Mouse (Mus musculus) embryonic facial prominence, embryonic 13.5 days (tissue): ENCODE data around the gene Tmem35b. TPM values are rescaled to one million over a fixed set of nuclear protein-coding genes. Genes with fewer than 3 reads are reported as not detected.

Source experiments
- ATAC-seq: fragments of 200-750 bp; cut with Nextera tagmentation; 2 replicates; pipeline ENCODE4 v1.8.0; 2017; ENCODE audit warnings: low read depth; ENCODE audit not compliant: insufficient number of reproducible peaks, insufficient read depth, low FRiP score, low TSS enrichment
- H3K27ac ChIP-seq: fragments of 300-500 bp; sonication (generic); 2 replicates; pipeline ENCODE4 v1.5.1; 2015; ENCODE audit warnings: moderate library complexity, mild to moderate bottlenecking, inconsistent platforms
- H3K27me3 ChIP-seq: fragments of 300-500 bp; sonication (generic); 2 replicates; pipeline ENCODE4 v1.6.1; 2015; ENCODE audit warnings: mild to moderate bottlenecking, inconsistent platforms
- H3K36me3 ChIP-seq: fragments of 300-500 bp; sonication (generic); 2 replicates; pipeline ENCODE4 v1.6.1; 2015; ENCODE audit warnings: mild to moderate bottlenecking, inconsistent platforms
- H3K4me1 ChIP-seq: fragments of 300-500 bp; sonication (generic); 2 replicates; pipeline ENCODE4 v1.6.1; 2015; ENCODE audit warnings: inconsistent platforms
- H3K4me2 ChIP-seq: fragments of 300-500 bp; sonication (generic); 2 replicates; pipeline ENCODE4 v1.6.1; 2015; ENCODE audit warnings: moderate library complexity, mild to moderate bottlenecking, inconsistent platforms
- H3K4me3 ChIP-seq: fragments of 300-500 bp; sonication (generic); 2 replicates; pipeline ENCODE4 v1.5.1; 2015; ENCODE audit warnings: mild to moderate bottlenecking, inconsistent platforms
- H3K9ac ChIP-seq: fragments of 300-500 bp; sonication (generic); 2 replicates; pipeline ENCODE4 v1.6.1; 2015; ENCODE audit warnings: mild to moderate bottlenecking, inconsistent platforms
- H3K9me3 ChIP-seq: fragments of 300-500 bp; sonication (generic); 2 replicates; pipeline ENCODE4 v1.6.1; 2016; ENCODE audit warnings: inconsistent platforms
- WGBS: fragments of 180-500 bp; shearing (Covaris S2); methylation state at CpG from one replicate; pipeline ENCODE4 v1.1.7; 2015; ENCODE audit warnings: mixed read lengths; 5-methylcytosine and 5-hydroxymethylcytosine counted together
- polyA plus RNA-seq: library from polyadenylated mRNA; unstranded; fragments of >200 nt; fragmentation: Nextera tagmentation; extraction: Ambion mirVana; gene quantifications from 2 replicates; pipeline ENCODE4 v1.2.1, GENCODE M21; 2015

Tmem35b gene
- polyA plus RNA-seq, 1 experiment from 2014 or later: 18.2 TPM

GRCm38 (mm10) chr4:127125834-127126463 is 2.5 kb downstream of the Tmem35b start:
- Histone ChIP-seq H3K4me2 (peak overlapping the region; percentile 81), H3K27ac (no peak overlapping the region), H3K27me3 (no peaks in the 10 kb centered on the region), H3K9ac (peak overlapping the region; percentile 85), H3K4me3 (peak overlapping the region; percentile 68), H3K4me1 (peaks cover 11% of the 10 kb centered on the region; the same call in 1 of the 2 replicates), H3K36me3 (peaks cover 16% of the 10 kb centered on the region), H3K9me3 (no peaks in the 10 kb centered on the region)
- ATAC-seq: peak; percentile 84
- under 1% methylated on average over 35 of the region's 35 CpGs for WGBS

- no peak overlapping the region for H3K9ac ChIP-seq
- H3K9me3 ChIP-seq: no peaks in the 10 kb centered on the region
- no peak for ATAC-seq
- no peaks in the 10 kb centered on the region for H3K4me1 ChIP-seq
- no peak overlapping the region for H3K4me3 ChIP-seq
- WGBS: 54% methylated on average over 1 of the region's 1 CpGs
- no peak overlapping the region for H3K4me2 ChIP-seq
- H3K36me3 ChIP-seq: no peaks in the 10 kb centered on the region
- no peak overlapping the region for H3K27ac ChIP-seq
- H3K27me3 ChIP-seq: no peaks in the 10 kb centered on the region
Observed at GRCm38 (mm10) chr4:127134687-127135086, 11.2 kb downstream of the Tmem35b start.

GRCm38 (mm10) chr4:127137591-127137990 is 14.1 kb downstream of the Tmem35b start:
- no peak overlapping the region for H3K4me2 ChIP-seq
- no peaks in the 10 kb centered on the region for H3K27me3 ChIP-seq
- no peaks in the 10 kb centered on the region for H3K9me3 ChIP-seq
- WGBS: 73% methylated on average over 5 of the region's 5 CpGs
- no peaks in the 10 kb centered on the region for H3K36me3 ChIP-seq
- H3K4me1 ChIP-seq: no peaks in the 10 kb centered on the region
- ATAC-seq: no peak
- no peak overlapping the region for H3K27ac ChIP-seq
- no peak overlapping the region for H3K4me3 ChIP-seq
- H3K9ac ChIP-seq: no peak overlapping the region

GRCm38 (mm10) chr4:127138486-127138885 is 15.0 kb downstream of the Tmem35b start:
- H3K9ac ChIP-seq: no peak overlapping the region
- 46% methylated on average over 6 of the region's 6 CpGs for WGBS
- H3K4me2 ChIP-seq: no peak overlapping the region
- H3K4me3 ChIP-seq: no peak overlapping the region
- H3K27me3 ChIP-seq: no peaks in the 10 kb centered on the region
- no peaks in the 10 kb centered on the region for H3K4me1 ChIP-seq
- no peaks in the 10 kb centered on the region for H3K36me3 ChIP-seq
- no peak overlapping the region for H3K27ac ChIP-seq
- no peaks in the 10 kb centered on the region for H3K9me3 ChIP-seq
- no peak for ATAC-seq

- Histone ChIP-seq H3K27me3 (no peaks in the 10 kb centered on the region), H3K36me3 (no peaks in the 10 kb centered on the region), H3K4me1 (0 out of 2 replicates have a peak, but pooled peaks cover 2% of the 10 kb centered on the region), H3K9me3 (no peaks in the 10 kb centered on the region), H3K4me3 (no peak overlapping the region), H3K9ac (no peak overlapping the region), H3K4me2 (no peak overlapping the region), H3K27ac (no peak overlapping the region)
- no peak for ATAC-seq
- 85% methylated on average over 13 of the region's 13 CpGs for WGBS
Observed at GRCm38 (mm10) chr4:127150031-127150430, 26.5 kb downstream of the Tmem35b start.

GRCm38 (mm10) chr4:127153345-127153744 is 29.9 kb downstream of the Tmem35b start:
- Histone ChIP-seq H3K4me1 (0 out of 2 replicates have a peak, but pooled peaks cover 2% of the 10 kb centered on the region), H3K9me3 (no peaks in the 10 kb centered on the region), H3K4me3 (no peak overlapping the region), H3K27me3 (no peaks in the 10 kb centered on the region), H3K36me3 (no peaks in the 10 kb centered on the region), H3K4me2 (no peak overlapping the region), H3K27ac (no peak overlapping the region), H3K9ac (no peak overlapping the region)
- no peak for ATAC-seq
- WGBS: 24% methylated on average over 1 of the region's 1 CpGs

- Histone ChIP-seq H3K36me3 (no peaks in the 10 kb centered on the region), H3K9me3 (no peaks in the 10 kb centered on the region), H3K27ac (no peak overlapping the region), H3K4me1 (0 out of 2 replicates have a peak, but pooled peaks cover 2% of the 10 kb centered on the region), H3K4me3 (no peak overlapping the region), H3K27me3 (no peaks in the 10 kb centered on the region), H3K4me2 (no peak overlapping the region), H3K9ac (no peak overlapping the region)
- ATAC-seq: no peak
- 58% methylated on average over 5 of the region's 5 CpGs for WGBS
Observed at GRCm38 (mm10) chr4:127155757-127156156, 32.3 kb downstream of the Tmem35b start.

- 88% methylated on average over 4 of the region's 4 CpGs for WGBS
- Histone ChIP-seq H3K4me3 (no peak overlapping the region), H3K27me3 (no peaks in the 10 kb centered on the region), H3K4me2 (no peak overlapping the region), H3K27ac (no peak overlapping the region), H3K9me3 (no peaks in the 10 kb centered on the region), H3K36me3 (no peaks in the 10 kb centered on the region), H3K4me1 (0 out of 2 replicates have a peak, but pooled peaks cover 2% of the 10 kb centered on the region), H3K9ac (no peak overlapping the region)
- ATAC-seq: no peak
Observed at GRCm38 (mm10) chr4:127157746-127158145, 34.3 kb downstream of the Tmem35b start.

GRCm38 (mm10) chr4:127163926-127164325 is 40.4 kb downstream of the Tmem35b start:
- no peaks in the 10 kb centered on the region for H3K36me3 ChIP-seq
- H3K27me3 ChIP-seq: peaks cover 34% of the 10 kb centered on the region
- 70% methylated on average over 8 of the region's 8 CpGs for WGBS
- H3K27ac ChIP-seq: no peak overlapping the region
- no peaks in the 10 kb centered on the region for H3K9me3 ChIP-seq
- no peak overlapping the region for H3K4me3 ChIP-seq
- H3K4me1 ChIP-seq: peaks cover 10% of the 10 kb centered on the region; the same call in 1 of the 2 replicates
- H3K4me2 ChIP-seq: no peak overlapping the region
- no peak for ATAC-seq
- H3K9ac ChIP-seq: no peak overlapping the region

GRCm38 (mm10) chr4:127167096-127167495 is 43.6 kb downstream of the Tmem35b start:
- ATAC-seq: no peak
- Histone ChIP-seq H3K9me3 (no peaks in the 10 kb centered on the region), H3K4me2 (no peak overlapping the region), H3K27ac (no peak overlapping the region), H3K9ac (no peak overlapping the region), H3K27me3 (peaks cover 64% of the 10 kb centered on the region), H3K36me3 (no peaks in the 10 kb centered on the region), H3K4me1 (peaks cover 18% of the 10 kb centered on the region), H3K4me3 (no peak overlapping the region)
- WGBS: 70% methylated on average over 5 of the region's 5 CpGs

GRCm38 (mm10) chr4:127167731-127168130 is 44.2 kb downstream of the Tmem35b start:
- 0 out of 2 replicates have a peak, but pooled peaks have one; percentile 11 for ATAC-seq
- H3K4me2 ChIP-seq: peak overlapping the region; percentile 100
- H3K4me1 ChIP-seq: peaks cover 18% of the 10 kb centered on the region
- H3K27ac ChIP-seq: no peak overlapping the region
- H3K9ac ChIP-seq: no peak overlapping the region
- no peaks in the 10 kb centered on the region for H3K9me3 ChIP-seq
- H3K4me3 ChIP-seq: peak overlapping the region; percentile 67; the same call in 1 of the 2 replicates
- 15% methylated on average over 8 of the region's 8 CpGs for WGBS
- no peaks in the 10 kb centered on the region for H3K36me3 ChIP-seq
- peaks cover 70% of the 10 kb centered on the region for H3K27me3 ChIP-seq

- peaks cover 76% of the 10 kb centered on the region for H3K27me3 ChIP-seq
- peak overlapping the region; percentile 67 for H3K9ac ChIP-seq
- peak overlapping the region; percentile 100 for H3K4me2 ChIP-seq
- H3K36me3 ChIP-seq: no peaks in the 10 kb centered on the region
- no peak overlapping the region for H3K27ac ChIP-seq
- H3K9me3 ChIP-seq: no peaks in the 10 kb centered on the region
- ATAC-seq: peak; percentile 63; the same call in 1 of the 2 replicates
- H3K4me3 ChIP-seq: peak overlapping the region; percentile 67
- WGBS: 2% methylated on average over 37 of the region's 39 CpGs
- H3K4me1 ChIP-seq: peaks cover 18% of the 10 kb centered on the region
Observed at GRCm38 (mm10) chr4:127168211-127168913, 44.9 kb downstream of the Tmem35b start.
